Mouse (Mus musculus) ES-E14 (cell line): ENCODE measurements around the gene Creb3l1. TPM values are rescaled to one million over a fixed set of nuclear protein-coding genes. Genes with fewer than 3 reads are reported as not detected.
A peak's percentile ranks its signal among the peaks of the same experiment; 100 is the strongest.

Experiments used
- DNase-seq: peaks from one replicate; pipeline ENCODE4 v3.0.0-alpha.2; 2013; ENCODE audit warnings: low read depth, low spot score
- H3K27ac ChIP-seq: 2 replicates; pipeline ENCODE4 v1.5.1; 2012; ENCODE audit warnings: low read depth, mild to moderate bottlenecking, low read length, moderate library complexity, mixed read lengths; ENCODE audit not compliant: poor library complexity, insufficient read depth, severe bottlenecking
- H3K36me3 ChIP-seq: 2 replicates; pipeline ENCODE4 v1.6.1; 2012; ENCODE audit warnings: mild to moderate bottlenecking, low read length, moderate library complexity, mixed read lengths; ENCODE audit not compliant: control insufficient read depth, poor library complexity, insufficient read depth, severe bottlenecking
- H3K4me1 ChIP-seq, 2 experiments: fragments of 150-350 bp in 1 of 2; sonication (generic) in 1 of 2; 2 replicates each; pipeline ENCODE4 v1.6.1; 2012; ENCODE audit warnings: low read length in 2 of 2, mild to moderate bottlenecking in 1 of 2, mixed read lengths in 1 of 2; ENCODE audit not compliant: control insufficient read depth in 2 of 2, insufficient read depth in 2 of 2, poor library complexity in 1 of 2
- H3K4me3 ChIP-seq, 2 experiments: fragments of 150-350 bp in 1 of 2; sonication (generic) in 1 of 2; 2 replicates each; pipeline ENCODE4 v1.5.1; 2012; ENCODE audit warnings: low read length in 2 of 2, low read depth in 1 of 2, mild to moderate bottlenecking in 1 of 2, mixed read lengths in 1 of 2; ENCODE audit not compliant: insufficient read depth in 1 of 2, poor library complexity in 1 of 2, severe bottlenecking in 1 of 2
- H3K9ac ChIP-seq: 2 replicates; pipeline ENCODE4 v1.6.1; 2012; ENCODE audit warnings: low read depth, mild to moderate bottlenecking, low read length, mixed read lengths; ENCODE audit not compliant: poor library complexity, insufficient read depth, severe bottlenecking
- H3K9me3 ChIP-seq: fragments of 150-350 bp; sonication (generic); 2 replicates; pipeline ENCODE4 v1.6.1; 2012; ENCODE audit warnings: low read depth, mild to moderate bottlenecking, low read length; ENCODE audit not compliant: control insufficient read depth, insufficient read depth
- CHD2 ChIP-seq: IDR thresholded peaks from 2 replicates; pipeline ENCODE4 v1.6.1; 2014; ENCODE audit warnings: mild to moderate bottlenecking, low read depth, low read length, inconsistent platforms
- HCFC1 ChIP-seq: IDR thresholded peaks from 2 replicates; pipeline ENCODE4 v1.6.1; 2012; ENCODE audit warnings: low read length, inconsistent platforms, borderline replicate concordance; ENCODE audit not compliant: insufficient read depth
- MAFK ChIP-seq: IDR thresholded peaks from 2 replicates; pipeline ENCODE4 v1.6.1; 2014; ENCODE audit warnings: mild to moderate bottlenecking, low read depth, low read length, inconsistent platforms; ENCODE audit not compliant: insufficient read depth
- ZC3H11A ChIP-seq: IDR thresholded peaks from 2 replicates; pipeline ENCODE4 v1.6.1; 2012; ENCODE audit warnings: low read depth, mild to moderate bottlenecking, inconsistent platforms, low read length, borderline replicate concordance
- ZNF384 ChIP-seq: IDR thresholded peaks from 2 replicates; pipeline ENCODE4 v1.6.1; 2012; ENCODE audit warnings: low read depth, low read length, inconsistent platforms
- in situ Hi-C, 2 experiments: fragments of 600-800 bp; cut with MboI; formaldehyde crosslinking; loops; one replicate each; pipeline ENCODE4 v1.15.1; 2025; ENCODE audit warnings: low sequenced_read_pairs in 2 of 2, inconsistent platforms in 1 of 2; ENCODE audit not compliant: unreplicated experiment in 2 of 2
- total RNA-seq: library from RNA; depleted of rRNA; stranded (reverse); fragments of 300-350 nt; gene quantifications from 2 replicates; pipeline ENCODE4 v1.2.3, GENCODE M21; 2012

The Creb3l1 gene
- total RNA-seq, 1 experiment, result 5.4 TPM

DNA sequence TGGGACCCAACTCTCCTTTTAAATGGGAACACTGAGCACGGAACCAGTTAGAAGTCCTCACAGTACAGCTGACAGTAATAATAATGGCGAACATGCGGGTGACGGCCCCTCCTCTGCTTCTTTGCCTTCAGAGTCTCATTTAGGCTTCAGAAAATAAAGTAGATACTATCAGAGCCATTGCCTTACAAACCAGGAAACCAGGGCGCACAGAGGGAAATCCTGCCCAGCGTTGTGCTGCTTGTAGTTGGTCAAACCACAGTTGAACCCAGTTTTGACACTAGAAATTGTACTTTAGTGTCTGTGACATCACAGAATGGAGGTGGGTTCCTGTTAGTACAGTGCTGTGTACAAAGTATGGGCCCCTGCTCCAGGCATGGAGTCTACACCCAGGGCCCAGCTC, 10.1 kb downstream of the Creb3l1 start:
- Histone ChIP-seq H3K27ac (no peak overlapping the region), H3K9me3 (no peaks in the 10 kb centered on the region), H3K9ac (no peak overlapping the region), H3K4me1 (peaks cover 2 to 10% of the 10 kb centered on the region in 2 experiments; a peak in 3 of 4 replicates), H3K4me3 (no peak overlapping the region), H3K36me3 (no peaks in the 10 kb centered on the region)
- no peak for DNase-seq
- TF ChIP-seq ZC3H11A, result no peak
- TF ChIP-seq MAFK, result no peak
- TF ChIP-seq CHD2, result no peak
- no peak for TF ChIP-seq HCFC1
- no peak for TF ChIP-seq ZNF384
- in situ Hi-C loops, result no loop called here

DNA sequence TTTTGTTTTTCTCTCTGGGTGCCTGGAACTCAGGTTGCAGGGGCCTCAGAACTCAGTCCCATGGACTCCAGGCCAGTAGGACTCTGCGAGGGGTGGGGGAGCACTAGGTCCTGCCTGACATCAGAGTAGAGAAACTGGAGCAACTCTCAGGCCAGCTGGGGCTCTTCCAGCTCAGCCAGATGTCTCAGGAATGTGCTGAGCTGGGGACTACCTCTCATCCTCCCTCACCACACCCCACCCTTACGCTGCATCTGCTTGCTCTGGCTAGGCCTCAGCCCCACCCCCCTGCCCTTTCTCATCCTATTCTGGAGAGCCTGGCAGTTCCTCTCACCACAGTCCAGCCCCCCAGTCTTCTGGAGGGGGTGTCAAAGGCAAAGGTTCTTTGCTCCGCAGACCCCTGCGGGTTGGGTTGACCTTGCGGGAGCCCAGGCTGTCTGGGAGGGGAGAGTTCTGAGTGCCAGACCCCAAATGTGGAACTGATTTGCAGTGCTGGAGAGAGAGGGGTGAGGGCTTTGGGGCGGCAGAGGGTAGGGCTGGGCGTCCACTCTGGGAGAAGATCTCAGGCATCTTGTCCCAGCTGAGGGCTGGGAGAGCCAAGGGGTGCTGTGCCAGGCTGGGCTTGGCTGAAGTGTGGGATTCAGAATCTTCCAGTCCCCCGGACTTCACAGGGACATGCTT, 11.4 kb downstream of the Creb3l1 start:
- TF ChIP-seq CHD2 (no peak), ZNF384 (no peak), HCFC1 (no peak), MAFK (peak; percentile 87), ZC3H11A (no peak)
- no peaks in the 10 kb centered on the region for H3K9me3 ChIP-seq
- H3K27ac ChIP-seq, result no peak overlapping the region
- no peaks in the 10 kb centered on the region for H3K36me3 ChIP-seq
- in situ Hi-C loops, result no loop called here
- H3K4me3 ChIP-seq, result peak overlapping the region in 1 of 2 experiments; percentile 18; a peak in 1 of 4 replicates
- no peak overlapping the region for H3K9ac ChIP-seq
- peaks cover 2 to 10% of the 10 kb centered on the region in 2 experiments; a peak in 3 of 4 replicates for H3K4me1 ChIP-seq
- no peak for DNase-seq

DNA sequence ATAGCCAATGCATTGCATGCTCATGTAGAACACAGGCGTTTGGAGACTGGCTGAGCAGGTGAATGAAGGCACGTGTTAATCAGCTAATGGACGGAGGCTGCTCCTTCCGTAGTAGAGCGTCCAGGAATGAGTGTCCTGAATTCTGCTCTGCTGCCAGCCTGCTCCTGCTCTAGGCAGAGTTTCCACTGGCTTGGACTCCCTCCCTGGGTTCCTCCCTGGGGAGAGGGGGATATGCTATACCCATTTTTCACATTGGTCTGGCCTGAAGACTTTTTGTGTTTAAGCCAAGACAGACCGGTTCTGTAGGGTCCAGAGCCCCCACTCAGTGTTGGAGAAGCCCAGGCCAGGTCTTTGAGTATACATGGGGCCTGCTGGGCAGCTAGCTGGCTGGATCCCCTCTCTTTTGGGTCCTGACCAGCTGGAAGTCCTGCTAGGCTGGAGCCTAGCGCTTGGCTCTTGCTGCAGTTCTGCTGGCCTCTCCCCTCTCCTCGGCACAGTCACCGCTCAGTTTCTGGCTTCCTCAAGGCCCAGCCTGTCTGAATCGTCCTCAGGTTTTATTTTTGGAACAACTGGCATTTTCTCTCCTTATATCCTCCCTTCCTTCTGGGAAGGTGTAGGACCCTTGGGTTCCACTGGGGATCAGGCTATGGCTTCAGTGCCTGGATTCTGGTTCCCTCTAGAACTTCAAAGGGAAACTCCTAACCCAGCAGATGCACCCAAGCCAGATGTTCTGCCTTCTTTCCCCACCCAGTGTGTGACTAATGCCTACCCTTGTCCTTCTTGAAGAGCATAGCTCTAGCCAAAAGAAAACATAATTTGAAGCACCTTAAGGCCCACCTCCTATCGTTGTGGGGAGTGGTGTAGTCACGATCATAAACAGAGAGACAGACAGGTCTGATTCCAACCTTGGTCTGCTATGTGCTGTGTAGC, 12.6 kb downstream of the Creb3l1 start:
- no peak for DNase-seq
- Histone ChIP-seq H3K4me3 (no peak overlapping the region), H3K9ac (no peak overlapping the region), H3K4me1 (peaks cover 3 to 13% of the 10 kb centered on the region in 2 experiments; a peak in 3 of 4 replicates), H3K36me3 (no peaks in the 10 kb centered on the region), H3K9me3 (no peaks in the 10 kb centered on the region), H3K27ac (no peak overlapping the region)
- in situ Hi-C loops, result no loop called here
- TF ChIP-seq HCFC1 (no peak), ZNF384 (no peak), MAFK (no peak), ZC3H11A (no peak), CHD2 (no peak)

DNA sequence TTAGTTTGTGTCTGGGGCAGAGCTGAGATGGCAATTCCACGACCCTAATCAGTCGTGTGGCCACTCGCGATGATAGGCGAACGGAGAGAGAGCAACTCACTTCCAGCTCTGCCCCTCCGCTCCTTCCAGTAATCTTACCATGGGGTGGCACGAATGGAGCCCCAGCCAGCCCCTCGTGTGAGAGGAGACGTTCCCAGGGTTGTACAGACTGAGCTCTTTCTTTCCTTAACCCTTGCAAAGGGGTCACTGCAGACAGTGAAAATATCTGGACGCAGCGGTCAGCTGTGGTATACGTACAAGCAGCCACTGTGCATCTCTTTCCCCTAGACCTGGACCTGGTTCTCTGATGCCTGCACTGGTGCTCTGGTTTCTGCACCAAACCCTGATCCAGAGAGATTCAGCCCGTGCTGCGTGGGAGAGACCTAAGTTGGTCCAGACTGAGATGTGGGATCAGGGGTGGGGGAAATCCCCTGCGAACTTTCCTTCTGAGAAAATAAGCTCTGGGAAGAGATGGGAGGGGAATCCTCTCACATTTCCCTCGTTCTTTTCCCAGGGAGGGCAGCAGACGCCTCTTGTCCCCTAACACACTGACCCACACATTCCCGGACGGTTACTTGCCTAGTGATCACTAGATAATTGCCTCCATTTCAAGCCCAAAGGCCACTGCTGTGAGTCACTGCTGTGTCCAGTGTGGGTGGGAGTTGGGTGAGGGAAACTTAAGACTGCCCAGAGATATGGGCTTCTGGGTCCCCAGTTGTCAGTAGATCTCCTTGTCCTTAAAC, 15.5 kb downstream of the Creb3l1 start:
- in situ Hi-C loops, result no loop called here
- H3K4me3 ChIP-seq, result peak overlapping the region; percentile 66 to 97
- DNase-seq, result no peak
- H3K36me3 ChIP-seq, result no peaks in the 10 kb centered on the region
- H3K4me1 ChIP-seq, result peaks cover 4 to 16% of the 10 kb centered on the region in 2 experiments; a peak in 3 of 4 replicates
- no peaks in the 10 kb centered on the region for H3K9me3 ChIP-seq
- TF ChIP-seq ZC3H11A (no peak), CHD2 (no peak), ZNF384 (no peak)
- 0 out of 2 replicates have a peak overlapping the region, but pooled peaks have one; percentile 5 for H3K27ac ChIP-seq
- peak overlapping the region; percentile 79 for H3K9ac ChIP-seq
